ENCODE assay signal across 26 mouse cellular contexts in the genomic region with DNA sequence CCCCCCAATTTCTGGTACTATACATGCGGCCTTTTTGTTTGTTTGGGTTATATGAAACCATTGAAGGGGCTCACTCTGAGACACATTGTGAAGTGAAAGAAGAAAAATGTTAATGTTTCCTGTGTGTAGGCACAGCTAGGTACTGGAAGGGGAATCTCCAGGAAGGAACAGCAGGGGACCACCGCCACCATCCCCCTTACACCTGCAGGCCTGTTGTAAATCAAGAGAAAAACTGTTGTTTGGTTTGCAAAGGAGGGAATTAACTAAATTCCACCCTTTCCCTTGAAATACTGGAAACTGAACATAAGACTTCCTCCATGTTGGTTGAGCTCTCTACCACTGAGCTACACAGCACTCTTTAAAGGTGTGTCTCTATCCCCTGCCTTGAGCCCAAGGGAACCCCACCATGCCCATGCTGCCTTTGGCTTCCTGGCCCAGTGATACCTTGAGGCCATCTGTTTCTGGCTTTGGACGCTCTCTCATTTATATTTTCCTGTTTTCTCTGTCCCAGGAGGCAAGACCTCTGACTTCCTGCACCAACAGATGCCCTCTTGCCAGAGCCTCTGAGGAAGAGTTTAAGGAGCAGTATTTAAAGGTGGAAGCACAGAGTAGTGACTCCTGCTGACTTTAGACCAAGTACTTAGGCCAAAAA. TPM values are rescaled to one million over a fixed set of nuclear protein-coding genes. Genes with fewer than 3 reads are reported as not detected.
DNase-seq lines count a peak whose midpoint lies in the region; ATAC-seq and TF ChIP-seq lines count a peak whose summit lies in the region.
"Had no signal": no experiment of that assay in that cellular context is flagged by ENCODE, and none has a peak within 500 bp of the region (broad histone marks: within the 10 kb centered on the region; RNA-seq: fewer than 3 reads in every experiment).

No protein-coding gene starts in this region.

- peaks cover 34% of the 10 kb centered on the region for H3K4me1 ChIP-seq in cerebellum, adult 2 months (ENCODE audit: control insufficient read depth, insufficient read depth, low read length)
- 0 out of 2 replicates have a peak, but pooled peaks cover 12% of the 10 kb centered on the region for H3K4me1 ChIP-seq in heart, embryonic 13.5 days
- H3K4me1 ChIP-seq in limb, embryonic 10.5 days = peaks cover 30% of the 10 kb centered on the region
- H3K4me1 ChIP-seq: intestine, embryonic 15.5 days; midbrain, embryonic 15.5 days; neural tube, embryonic 12.5 days had no signal

- 0 out of 2 replicates have a peak overlapping the region, but pooled peaks have one; percentile 5 for H3K9ac ChIP-seq in heart, embryonic 13.5 days
- H3K9ac ChIP-seq: forebrain, embryonic 15.5 days; intestine, embryonic 15.5 days; limb, embryonic 15.5 days; liver, embryonic 14.5 days; lung, embryonic 14.5 days; midbrain, embryonic 15.5 days; neural tube, embryonic 12.5 days had no signal

- H3K27me3 ChIP-seq in cerebellum, adult 2 months (ENCODE audit: control insufficient read depth, insufficient read depth, low read length) = no peaks in the 10 kb centered on the region
- no peaks in the 10 kb centered on the region for H3K27me3 ChIP-seq in heart, embryonic 13.5 days (replicated peaks)
- no peaks in the 10 kb centered on the region for H3K27me3 ChIP-seq in limb, embryonic 10.5 days (ENCODE audit: low read depth, poor library complexity, severe bottlenecking)
- H3K27me3 ChIP-seq: forebrain, embryonic 15.5 days; intestine, embryonic 15.5 days; limb, embryonic 15.5 days; midbrain, embryonic 15.5 days; neural tube, embryonic 12.5 days had no signal

- no peak overlapping the region for H3K4me3 ChIP-seq in cerebellum, adult 2 months (replicated peaks; ENCODE audit: insufficient read depth, low read depth, low read length)
- no peak overlapping the region for H3K4me3 ChIP-seq in heart, embryonic 13.5 days
- no peak overlapping the region for H3K4me3 ChIP-seq in limb, embryonic 10.5 days
- H3K4me3 ChIP-seq: forebrain, embryonic 15.5 days; hindbrain, embryonic 10.5 days; intestine, embryonic 15.5 days; limb, embryonic 15.5 days; megakaryocyte, embryonic 14.5 days; midbrain, embryonic 15.5 days; neural tube, embryonic 12.5 days had no signal

- DNase-seq in cerebellum, adult 2 months = peak in 1 of 2 experiments; percentile 64
- DNase-seq in cerebellum, adult 8-10 months = no peak
- DNase-seq in heart, postnatal 25 days (ENCODE audit: low spot score) = no peak
- peak; percentile 60 for DNase-seq in ZHBTc4 (ENCODE audit: low read depth, low spot score)
- no peak for DNase-seq in limb, embryonic 10.5 days (ENCODE audit: low spot score)
- DNase-seq in frontal cortex, postnatal 25 days (ENCODE audit: low spot score in 2 of 2) = no peak
- no peak for DNase-seq in frontal cortex, postnatal 36 days (ENCODE audit: low spot score in 2 of 2)
- DNase-seq: adrenal gland, postnatal 10 days; kidney, adult 9 months; kidney, postnatal 14 days; layer of hippocampus, postnatal 36 days; lung, embryonic 14.5 days; right cerebral cortex, postnatal 14 days; spleen, adult 18-20 months; thymus, postnatal 25 days had no signal

- intact Hi-C loops in heart, postnatal 25 days (cut with DNase I) = no loop called here

- no peak overlapping the region for H3K4me2 ChIP-seq in heart, embryonic 13.5 days
- H3K4me2 ChIP-seq: forebrain, embryonic 15.5 days; intestine, embryonic 15.5 days; limb, embryonic 15.5 days; lung, embryonic 14.5 days; midbrain, embryonic 15.5 days; neural tube, embryonic 12.5 days had no signal

- H3K36me3 ChIP-seq in heart, embryonic 13.5 days = no peaks in the 10 kb centered on the region
- H3K36me3 ChIP-seq in limb, embryonic 10.5 days = no peaks in the 10 kb centered on the region
- H3K36me3 ChIP-seq: forebrain, embryonic 15.5 days; hindbrain, embryonic 10.5 days; intestine, embryonic 15.5 days; limb, embryonic 15.5 days; midbrain, embryonic 15.5 days; neural tube, embryonic 12.5 days had no signal

- H3K27ac ChIP-seq in cerebellum, adult 2 months (ENCODE audit: insufficient read depth, low read length) = peak overlapping the region; percentile 47
- H3K27ac ChIP-seq in heart, embryonic 13.5 days (replicated peaks) = no peak overlapping the region
- H3K27ac ChIP-seq in limb, embryonic 10.5 days = 0 out of 2 replicates have a peak overlapping the region, but pooled peaks have one; percentile 53
- H3K27ac ChIP-seq: forebrain, embryonic 15.5 days; intestine, embryonic 15.5 days; liver, embryonic 14.5 days; midbrain, embryonic 15.5 days; neural tube, embryonic 12.5 days had no signal

- H3K9me3 ChIP-seq in heart, embryonic 13.5 days = no peaks in the 10 kb centered on the region
- H3K9me3 ChIP-seq in limb, embryonic 10.5 days (replicated peaks) = no peaks in the 10 kb centered on the region
- H3K9me3 ChIP-seq: forebrain, embryonic 15.5 days; hindbrain, embryonic 10.5 days; intestine, embryonic 15.5 days; limb, embryonic 15.5 days; megakaryocyte, embryonic 14.5 days; midbrain, embryonic 15.5 days; neural tube, embryonic 12.5 days had no signal

- no peak for ATAC-seq in heart, embryonic 13.5 days (ENCODE audit: extremely low read depth, insufficient number of reproducible peaks, low FRiP score, low TSS enrichment)
- ATAC-seq: forebrain, embryonic 15.5 days; hindbrain, embryonic 16.5 days; intestine, embryonic 15.5 days; midbrain, embryonic 15.5 days had no signal

- no peak for TF ChIP-seq POLR2A in cerebellum, adult 2 months (IDR thresholded peaks at IDR 0.05; ENCODE audit: borderline replicate concordance, insufficient read depth, low read length)

- TF ChIP-seq CTCF in cerebellum, adult 2 months (IDR thresholded peaks at IDR 0.05; ENCODE audit: borderline replicate concordance, insufficient read depth, low read depth, low read length) = no peak

- WGBS in cerebellum, adult 2 months = 69% methylated on average over 3 of the region's 3 CpGs
- WGBS in heart, embryonic 13.5 days = 75% methylated on average over 3 of the region's 3 CpGs
- WGBS in limb, embryonic 10.5 days = 71% methylated on average over 3 of the region's 3 CpGs

RNA-seq across cellular contexts. Expression of gene Tnfsfm13, which starts 12.8 kb away (rescaled TPM):
- 3.3 and 4.2 TPM in 2 replicates for polyA plus RNA-seq in cerebellum, adult 2 months (2012; rRNA removed)
- polyA plus RNA-seq in heart, embryonic 13.5 days (2015; fragmentation: Nextera tagmentation; extraction: Ambion mirVana) = 3.3 and 3.4 TPM in 2 replicates
- 1 to 10 TPM; 3.2 to 4.5 TPM for total RNA-seq in heart, postnatal 25 days (2021)
- 0.53 and 0.73 TPM in 2 replicates for polyA plus RNA-seq in limb, embryonic 10.5 days (2016; fragmentation: Nextera tagmentation; extraction: Ambion mirVana)
- total RNA-seq: MEL had no signal

RNA-seq across cellular contexts. Expression of gene Tnfsf12, which starts 13.1 kb away (rescaled TPM):
- 31.2 and 35.3 TPM in 2 replicates for polyA plus RNA-seq in cerebellum, adult 2 months (2012; rRNA removed)
- polyA plus RNA-seq in heart, embryonic 13.5 days (2015; fragmentation: Nextera tagmentation; extraction: Ambion mirVana) = 4.7 and 5.7 TPM in 2 replicates
- total RNA-seq in heart, postnatal 25 days (2021) = 10 to 100 TPM; 14.5 to 16.4 TPM
- polyA plus RNA-seq in limb, embryonic 10.5 days (2016; fragmentation: Nextera tagmentation; extraction: Ambion mirVana) = 3.0 and 4.2 TPM in 2 replicates
- total RNA-seq: MEL had no signal

RNA-seq across cellular contexts. Expression of gene Tnfsf13, which starts 23.2 kb away (rescaled TPM):
- 4.8 and 4.9 TPM in 2 replicates for polyA plus RNA-seq in cerebellum, adult 2 months (2012; rRNA removed)
- 0.23 and 0.38 TPM in 2 replicates for polyA plus RNA-seq in heart, embryonic 13.5 days (2015; fragmentation: Nextera tagmentation; extraction: Ambion mirVana)
- total RNA-seq in heart, postnatal 25 days (2021) = 1 to 10 TPM; 1.6 to 2.1 TPM
- polyA plus RNA-seq in limb, embryonic 10.5 days (2016; fragmentation: Nextera tagmentation; extraction: Ambion mirVana) = 0.20 and 0.45 TPM in 2 replicates

RNA-seq across cellular contexts. Expression of gene Senp3, which starts 26.9 kb away (rescaled TPM):
- 110 and 152 TPM in 2 replicates for polyA plus RNA-seq in cerebellum, adult 2 months (2012; rRNA removed)
- polyA plus RNA-seq in heart, embryonic 13.5 days (2015; fragmentation: Nextera tagmentation; extraction: Ambion mirVana) = 59.2 and 63.5 TPM in 2 replicates
- 10 to 100 TPM; 31.7 to 33.5 TPM for total RNA-seq in heart, postnatal 25 days (2021)
- 149 and 151 TPM in 2 replicates for polyA plus RNA-seq in limb, embryonic 10.5 days (2016; fragmentation: Nextera tagmentation; extraction: Ambion mirVana)

RNA-seq across cellular contexts. Expression of gene Eif4a1, which starts 36.5 kb away (rescaled TPM):
- 316 and 321 TPM in 2 replicates for polyA plus RNA-seq in cerebellum, adult 2 months (2012; rRNA removed)
- 372 and 373 TPM in 2 replicates for polyA plus RNA-seq in heart, embryonic 13.5 days (2015; fragmentation: Nextera tagmentation; extraction: Ambion mirVana)
- 100 to 1,000 TPM; 201 to 206 TPM for total RNA-seq in heart, postnatal 25 days (2021)
- 678 and 791 TPM in 2 replicates for polyA plus RNA-seq in limb, embryonic 10.5 days (2016; fragmentation: Nextera tagmentation; extraction: Ambion mirVana)
